9 mouse cellular contexts compared by ENCODE assay signal in the genomic region with DNA sequence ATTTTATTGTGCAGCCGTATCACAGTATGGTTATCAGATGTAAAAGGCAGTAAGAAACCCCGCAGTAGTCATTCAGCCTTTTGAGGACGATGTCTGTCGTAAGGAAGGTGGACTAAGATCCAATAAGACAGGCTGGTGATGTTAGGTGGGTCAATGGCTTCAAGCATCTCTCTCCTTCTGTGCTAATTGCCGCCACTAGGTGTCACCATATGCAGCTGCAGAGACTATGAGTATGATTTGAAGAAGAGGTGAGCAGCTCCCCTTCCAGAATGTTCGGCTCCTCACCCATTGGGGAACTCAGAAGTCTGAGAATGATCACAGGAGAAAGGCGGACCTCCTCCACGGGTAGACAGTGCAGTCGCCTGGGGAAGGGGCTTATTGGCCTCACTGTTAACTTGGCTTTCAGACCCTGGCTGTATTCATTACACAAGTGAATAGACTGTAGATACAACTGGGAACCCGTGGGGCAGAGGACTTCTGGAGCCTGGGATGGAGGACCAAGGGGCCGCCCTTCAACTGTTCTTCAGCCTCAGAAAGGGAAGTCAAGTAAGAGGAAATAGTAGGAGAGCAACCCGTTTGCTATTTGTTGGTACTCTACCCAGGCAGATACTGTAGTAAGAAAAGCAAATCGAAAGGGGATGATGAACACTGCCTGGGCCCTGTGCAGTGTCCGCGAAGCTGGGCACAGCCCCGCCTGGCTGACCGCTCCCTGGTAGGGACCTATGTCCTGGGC.
DNase-seq lines count a peak whose midpoint lies in the region; ATAC-seq lines count a peak whose summit lies in the region.
"Had no signal": no experiment of that assay in that cellular context is flagged by ENCODE, and none has a peak within 500 bp of the region (broad histone marks: within the 10 kb centered on the region; RNA-seq: fewer than 3 reads in every experiment).

No protein-coding gene starts in this region.

- peak; percentile 77 for ATAC-seq in forebrain, embryonic 15.5 days (replicated peaks)
- ATAC-seq in liver, embryonic 11.5 days (replicated peaks; ENCODE audit: low FRiP score), result 0 out of 2 replicates have a peak, but pooled peaks have one; percentile 32
- ATAC-seq in stomach, embryonic 16.5 days (ENCODE audit: insufficient read depth, low FRiP score), result peak; percentile 74

- H3K27ac ChIP-seq in forebrain, embryonic 15.5 days (replicated peaks), result no peak overlapping the region
- no peak overlapping the region for H3K27ac ChIP-seq in liver, embryonic 11.5 days (ENCODE audit: low read depth, low read length)
- no peak overlapping the region for H3K27ac ChIP-seq in stomach, embryonic 16.5 days (ENCODE audit: low read length)

- H3K9ac ChIP-seq in forebrain, embryonic 15.5 days (replicated peaks), result no peak overlapping the region
- no peak overlapping the region for H3K9ac ChIP-seq in liver, embryonic 11.5 days (ENCODE audit: low read depth, low read length)
- H3K9ac ChIP-seq in stomach, embryonic 16.5 days (ENCODE audit: low read length), result no peak overlapping the region
- H3K9ac ChIP-seq: liver, embryonic 15.5 days had no signal

- WGBS in forebrain, embryonic 15.5 days, result 57% methylated on average over 17 of the region's 17 CpGs
- WGBS in liver, embryonic 11.5 days, result 55% methylated on average over 17 of the region's 17 CpGs
- 52% methylated on average over 17 of the region's 17 CpGs for WGBS in stomach, embryonic 16.5 days

- H3K27me3 ChIP-seq in forebrain, embryonic 15.5 days, result no peaks in the 10 kb centered on the region
- H3K27me3 ChIP-seq in liver, embryonic 11.5 days (replicated peaks; ENCODE audit: control insufficient read depth, insufficient read depth, low read length), result no peaks in the 10 kb centered on the region
- no peaks in the 10 kb centered on the region for H3K27me3 ChIP-seq in stomach, embryonic 16.5 days (ENCODE audit: control insufficient read depth, insufficient read depth, low read length)
- H3K27me3 ChIP-seq: liver, embryonic 15.5 days had no signal

- H3K4me2 ChIP-seq in forebrain, embryonic 15.5 days (replicated peaks), result no peak overlapping the region
- no peak overlapping the region for H3K4me2 ChIP-seq in liver, embryonic 11.5 days
- H3K4me2 ChIP-seq in stomach, embryonic 16.5 days (ENCODE audit: low read depth, low read length), result peak overlapping the region; percentile 19; the same call in 1 of the 2 replicates

- intact Hi-C loops in heart, postnatal 10 days (cut with DNase I), result loop anchor here (2.0 to 10.0 kb wide), 4 partner anchors 65 to 193 kb away; no protein-coding TSS in a partner anchor

- no peak overlapping the region for H3K4me3 ChIP-seq in forebrain, embryonic 15.5 days
- H3K4me3 ChIP-seq in liver, embryonic 11.5 days (ENCODE audit: low read depth, low read length), result no peak overlapping the region
- no peak overlapping the region for H3K4me3 ChIP-seq in stomach, embryonic 16.5 days (replicated peaks; ENCODE audit: low read length)
- H3K4me3 ChIP-seq: liver, embryonic 15.5 days had no signal

- H3K9me3 ChIP-seq in forebrain, embryonic 15.5 days, result no peaks in the 10 kb centered on the region
- no peaks in the 10 kb centered on the region for H3K9me3 ChIP-seq in liver, embryonic 11.5 days (ENCODE audit: control insufficient read depth, low read length)
- H3K9me3 ChIP-seq in stomach, embryonic 16.5 days (replicated peaks; ENCODE audit: control insufficient read depth, low read length), result 0 out of 2 replicates have a peak, but pooled peaks cover 3% of the 10 kb centered on the region

- no peaks in the 10 kb centered on the region for H3K36me3 ChIP-seq in forebrain, embryonic 15.5 days
- no peaks in the 10 kb centered on the region for H3K36me3 ChIP-seq in liver, embryonic 11.5 days (ENCODE audit: control insufficient read depth, insufficient read depth, low read length)
- H3K36me3 ChIP-seq in stomach, embryonic 16.5 days (ENCODE audit: control insufficient read depth, insufficient read depth, low read length), result no peaks in the 10 kb centered on the region
- H3K36me3 ChIP-seq: liver, embryonic 15.5 days had no signal

- peak; percentile 78 for DNase-seq in ES-CJ7 (ENCODE audit: low read depth, low spot score)
- peak; percentile 83 for DNase-seq in cerebellum, adult 11-12 months
- DNase-seq in heart, postnatal 10 days, result peak; percentile 83 to 84
- peak; percentile 69 to 80 for DNase-seq in kidney, postnatal 25 days
- no peak for DNase-seq in liver, embryonic 11.5 days (ENCODE audit: low spot score)
- peak; percentile 57 for DNase-seq in neural tube, embryonic 10.5 days (ENCODE audit: extremely low spot score, low spot score)

- H3K4me1 ChIP-seq in forebrain, embryonic 15.5 days, result no peaks in the 10 kb centered on the region
- H3K4me1 ChIP-seq in liver, embryonic 11.5 days (replicated peaks; ENCODE audit: control insufficient read depth, insufficient read depth, low read length), result no peaks in the 10 kb centered on the region
- peaks cover 4% of the 10 kb centered on the region; the same call in 1 of the 2 replicates for H3K4me1 ChIP-seq in stomach, embryonic 16.5 days (ENCODE audit: control insufficient read depth, insufficient read depth, low read length)
